Mouse (Mus musculus): ENCODE results near the gene Imp4. TPM values are rescaled to one million over a fixed set of nuclear protein-coding genes. Genes with fewer than 3 reads are reported as not detected.

Gene Imp4
- polyA plus RNA-seq (2014; fragmentation: Illumina TruSeq; extraction: RNeasy Lipid Tissue Mini Kit (QIAGEN cat#74804); ENCODE audit: low read depth, low replicate concordance) = 11.1 TPM

DNA sequence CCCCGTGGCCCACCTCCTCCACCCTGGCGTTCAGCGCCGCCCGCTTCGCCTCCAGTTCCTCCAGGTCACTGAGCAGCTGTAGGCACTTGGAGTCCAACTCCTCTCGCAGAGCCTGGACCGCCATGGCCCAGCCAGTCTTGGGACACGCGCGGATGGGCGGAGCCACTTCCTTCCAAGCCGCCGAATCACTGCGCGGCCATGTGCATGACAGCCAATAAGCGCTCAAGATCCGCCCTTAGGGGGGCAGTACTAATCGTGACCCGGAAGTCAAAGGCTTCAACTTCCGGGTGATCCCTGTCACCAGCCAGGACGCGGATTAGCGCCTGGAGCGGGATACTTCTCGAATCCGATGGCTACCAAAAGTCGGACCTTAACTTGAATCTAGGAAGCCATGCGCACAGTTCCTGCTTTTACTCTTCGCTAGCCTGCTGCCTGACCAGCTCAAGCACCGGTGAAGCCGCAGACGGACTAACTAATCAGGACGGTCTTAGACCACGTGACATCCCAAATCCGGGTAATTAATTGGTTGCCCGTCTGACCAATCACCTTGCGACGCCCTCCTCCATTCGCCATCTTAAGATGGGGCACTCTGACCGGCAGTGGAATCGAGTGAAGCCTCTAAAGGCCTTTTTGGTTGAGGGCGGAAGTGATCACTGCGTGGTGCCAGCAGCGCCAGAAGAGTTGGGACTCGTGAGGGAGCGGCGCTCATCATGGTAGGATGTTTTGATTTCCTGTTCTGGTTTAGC, at the start of gene Imp4, which contains the start of gene Ccdc115:
Gene Imp4, plus strand, starts transcription at position 637 of the 746 bp plus-strand sequence.
Gene Ccdc115, minus strand, starts transcription at position 458 of the 746 bp plus-strand sequence.

DNA sequence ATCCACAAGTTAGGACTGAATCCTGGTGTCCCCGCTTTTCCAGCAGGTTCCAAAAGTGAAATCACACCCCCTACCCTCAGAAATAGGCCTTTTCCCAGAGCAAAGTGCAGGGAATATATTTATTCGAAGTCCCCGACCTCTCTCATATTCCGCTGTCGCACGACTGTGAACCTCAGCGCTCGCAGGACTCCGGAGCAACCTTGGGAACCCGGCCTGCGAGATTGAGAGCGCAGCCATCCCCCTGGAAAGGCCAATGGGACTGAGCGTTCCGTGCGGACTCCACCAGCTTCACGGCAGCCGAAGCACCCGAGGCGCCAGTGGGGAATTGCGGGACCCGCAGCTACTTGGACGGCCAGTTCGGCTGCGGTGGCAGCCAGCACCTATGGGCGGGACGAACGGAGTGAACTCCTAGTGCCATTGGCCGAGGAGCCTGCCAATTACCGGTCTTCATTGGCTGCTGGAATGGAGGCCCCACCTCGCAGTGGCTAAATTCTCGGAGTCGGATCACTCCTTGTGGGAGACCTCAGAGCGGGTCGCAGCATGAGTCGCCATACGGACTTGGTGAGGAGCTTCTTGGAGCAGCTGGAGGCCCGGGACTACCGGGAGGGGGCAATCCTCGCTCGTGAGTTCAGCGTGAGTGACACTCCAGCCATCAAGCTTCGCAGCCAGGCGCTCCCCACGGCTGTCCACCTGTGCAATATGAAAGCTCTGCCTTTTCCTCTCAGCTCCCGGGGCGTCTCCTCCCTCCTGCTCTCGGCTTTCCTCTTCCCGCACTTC, 19.8 kb downstream of the Imp4 start, which contains the start of gene Ptpn18:
Gene Ptpn18, plus strand, starts transcription at position 479 of the 777 bp plus-strand sequence.

Other genes starting within 250 kb of the Imp4 start
- 16.9 TPM for gene Ccdc115, start 179 bp upstream of the Imp4 start, polyA plus RNA-seq (2014; fragmentation: Illumina TruSeq; extraction: RNeasy Lipid Tissue Mini Kit (QIAGEN cat#74804); ENCODE audit: low read depth, low replicate concordance)
- gene Ptpn18, start 19.9 kb downstream of the Imp4 start, polyA plus RNA-seq (2014; fragmentation: Illumina TruSeq; extraction: RNeasy Lipid Tissue Mini Kit (QIAGEN cat#74804); ENCODE audit: low read depth, low replicate concordance) = 2.5 TPM
- not detected for gene Prss39, start 58.6 kb downstream of the Imp4 start, polyA plus RNA-seq (2014; fragmentation: Illumina TruSeq; extraction: RNeasy Lipid Tissue Mini Kit (QIAGEN cat#74804); ENCODE audit: low read depth, low replicate concordance)
- not detected for gene Cfc1, start 95.8 kb downstream of the Imp4 start, polyA plus RNA-seq (2014; fragmentation: Illumina TruSeq; extraction: RNeasy Lipid Tissue Mini Kit (QIAGEN cat#74804); ENCODE audit: low read depth, low replicate concordance)
- not detected for gene Prss40, start 121.1 kb downstream of the Imp4 start, polyA plus RNA-seq (2014; fragmentation: Illumina TruSeq; extraction: RNeasy Lipid Tissue Mini Kit (QIAGEN cat#74804); ENCODE audit: low read depth, low replicate concordance)
- gene Amer3, start 139.8 kb downstream of the Imp4 start, polyA plus RNA-seq (2014; fragmentation: Illumina TruSeq; extraction: RNeasy Lipid Tissue Mini Kit (QIAGEN cat#74804); ENCODE audit: low read depth, low replicate concordance) = not detected

All from kidney, adult 10 weeks (tissue).